ENCODE assay signal across 8 mouse cellular contexts in genomic region chr13:54323307-54324165, GRCm38 (mm10). TPM values are rescaled to one million over a fixed set of nuclear protein-coding genes. Genes with fewer than 3 reads are reported as not detected.
DNase-seq lines count a peak whose midpoint lies in the region; ATAC-seq and TF ChIP-seq lines count a peak whose summit lies in the region.

No protein-coding gene starts in this region.

- no peak for TF ChIP-seq CTCF in lung, postnatal 0 days (IDR thresholded peaks at IDR 0.05)
- no peak for TF ChIP-seq CTCF in forebrain, postnatal 0 days (IDR thresholded peaks at IDR 0.05; ENCODE audit: low read depth)

- H3K4me2 ChIP-seq in lung, postnatal 0 days (replicated peaks; ENCODE audit: low read depth, low read length): no peak overlapping the region
- H3K4me2 ChIP-seq in forebrain, postnatal 0 days (ENCODE audit: low read depth): no peak overlapping the region
- no peak overlapping the region for H3K4me2 ChIP-seq in midbrain, embryonic 15.5 days

- no peak for TF ChIP-seq EP300 in lung, postnatal 0 days (IDR thresholded peaks at IDR 0.05)

- no peak overlapping the region for H3K9ac ChIP-seq in lung, postnatal 0 days (replicated peaks; ENCODE audit: low read depth)
- H3K9ac ChIP-seq in forebrain, postnatal 0 days: no peak overlapping the region
- no peak overlapping the region for H3K9ac ChIP-seq in midbrain, embryonic 15.5 days

- no peak overlapping the region for H3K4me3 ChIP-seq in lung, postnatal 0 days (ENCODE audit: low read depth, low read length)
- no peak overlapping the region for H3K4me3 ChIP-seq in forebrain, postnatal 0 days (ENCODE audit: low read depth, low read length)
- no peak overlapping the region for H3K4me3 ChIP-seq in midbrain, embryonic 15.5 days

- no peaks in the 10 kb centered on the region for H3K9me3 ChIP-seq in lung, postnatal 0 days (ENCODE audit: low read length)
- no peaks in the 10 kb centered on the region for H3K9me3 ChIP-seq in forebrain, postnatal 0 days (ENCODE audit: low read length)
- no peaks in the 10 kb centered on the region for H3K9me3 ChIP-seq in midbrain, embryonic 15.5 days

- 0 out of 2 replicates have a peak, but pooled peaks have one; percentile 12 for ATAC-seq in lung, postnatal 0 days
- no peak for ATAC-seq in forebrain, postnatal 0 days
- no peak for ATAC-seq in midbrain, embryonic 15.5 days (replicated peaks)

- peak; percentile 39 for DNase-seq in cerebellum, adult 9-10 months
- no peak for DNase-seq in cerebellum, postnatal 25 days
- no peak for DNase-seq in lung, postnatal 0 days (ENCODE audit: low spot score)
- no peak for DNase-seq in lung, postnatal 4 days
- DNase-seq in forebrain, postnatal 0 days: no peak
- DNase-seq in thymus, postnatal 36 days: no peak
- DNase-seq in adrenal gland, postnatal 4 days (ENCODE audit: low spot score in 2 of 2): no peak

- no peaks in the 10 kb centered on the region for H3K36me3 ChIP-seq in lung, postnatal 0 days (ENCODE audit: insufficient read depth, low read length)
- no peaks in the 10 kb centered on the region for H3K36me3 ChIP-seq in forebrain, postnatal 0 days (ENCODE audit: insufficient read depth)
- no peaks in the 10 kb centered on the region for H3K36me3 ChIP-seq in midbrain, embryonic 15.5 days (replicated peaks)

- 70% methylated on average over 13 of the region's 13 CpGs for WGBS in lung, postnatal 0 days
- WGBS in forebrain, postnatal 0 days: 65% methylated on average over 13 of the region's 13 CpGs
- WGBS in midbrain, embryonic 15.5 days: 67% methylated on average over 13 of the region's 13 CpGs

- no peaks in the 10 kb centered on the region for H3K4me1 ChIP-seq in lung, postnatal 0 days (ENCODE audit: insufficient read depth, low read depth, low read length)
- peaks cover 8% of the 10 kb centered on the region; the same call in 1 of the 2 replicates for H3K4me1 ChIP-seq in forebrain, postnatal 0 days (ENCODE audit: insufficient read depth)
- peaks cover 43% of the 10 kb centered on the region for H3K4me1 ChIP-seq in midbrain, embryonic 15.5 days

- H3K27ac ChIP-seq in lung, postnatal 0 days (ENCODE audit: low read length): no peak overlapping the region
- peak overlapping the region; percentile 1; the same call in 1 of the 2 replicates for H3K27ac ChIP-seq in forebrain, postnatal 0 days (ENCODE audit: low read depth, low read length)
- peak overlapping the region; percentile 46 for H3K27ac ChIP-seq in midbrain, embryonic 15.5 days

- H3K27me3 ChIP-seq in lung, postnatal 0 days (replicated peaks; ENCODE audit: insufficient read depth, low read length): no peaks in the 10 kb centered on the region
- no peaks in the 10 kb centered on the region for H3K27me3 ChIP-seq in forebrain, postnatal 0 days (ENCODE audit: insufficient read depth, low read length)
- no peaks in the 10 kb centered on the region for H3K27me3 ChIP-seq in midbrain, embryonic 15.5 days (replicated peaks)

RNA-seq across cellular contexts. Expression of gene Cplx2, which starts 47.6 kb away (rescaled TPM):
- 3.0 and 3.1 TPM in 2 replicates for polyA plus RNA-seq in lung, postnatal 0 days (2015; fragmentation: Nextera tagmentation; extraction: Ambion mirVana)
- 98.4 and 102 TPM in 2 replicates for total RNA-seq in forebrain, postnatal 0 days (2014; rRNA removed)
- polyA plus RNA-seq in forebrain, postnatal 0 days (2015; fragmentation: Nextera tagmentation; extraction: Ambion mirVana): 40.0 and 49.8 TPM in 2 replicates
- 31.1 and 32.8 TPM in 2 replicates for polyA plus RNA-seq in midbrain, embryonic 15.5 days (2015; fragmentation: Nextera tagmentation; extraction: Ambion mirVana)
- total RNA-seq in adrenal gland, postnatal 4 days (2021): 10 to 100 TPM; 46.3 to 50.4 TPM
